Mouse (Mus musculus) hindbrain, embryonic 16.5 days (tissue): Measurements from ENCODE around the gene Tnfrsf1b. TPM values are rescaled to one million over a fixed set of nuclear protein-coding genes. Genes with fewer than 3 reads are reported as not detected.

Experiments used
- ATAC-seq: fragments of 200-750 bp; cut with Nextera tagmentation; 2 replicates; pipeline ENCODE4 v1.8.0; 2017; ENCODE audit warnings: moderate TSS enrichment, moderate library complexity
- H3K27ac ChIP-seq: fragments of 300-500 bp; sonication (generic); 2 replicates; pipeline ENCODE4 v1.5.1; 2014; ENCODE audit warnings: low read depth, mild to moderate bottlenecking, control low read depth, low read length, moderate library complexity
- H3K27me3 ChIP-seq: fragments of 300-500 bp; sonication (generic); replicated peaks from 2 replicates; pipeline ENCODE4 v1.6.1; 2014; ENCODE audit warnings: low read length; ENCODE audit not compliant: control insufficient read depth, insufficient read depth
- H3K36me3 ChIP-seq: fragments of 300-500 bp; sonication (generic); 2 replicates; pipeline ENCODE4 v1.6.1; 2014; ENCODE audit warnings: mild to moderate bottlenecking, low read length, moderate library complexity, mixed read lengths; ENCODE audit not compliant: control insufficient read depth, insufficient read depth
- H3K4me1 ChIP-seq: fragments of 300-500 bp; sonication (generic); 2 replicates; pipeline ENCODE4 v1.6.1; 2014; ENCODE audit warnings: low read depth, low read length; ENCODE audit not compliant: control insufficient read depth, insufficient read depth
- H3K4me2 ChIP-seq: fragments of 300-500 bp; sonication (generic); 2 replicates; pipeline ENCODE4 v1.6.1; 2014; ENCODE audit warnings: mild to moderate bottlenecking, low read length, control low read depth, moderate library complexity
- H3K4me3 ChIP-seq: fragments of 300-500 bp; sonication (generic); 2 replicates; pipeline ENCODE4 v1.5.1; 2014; ENCODE audit warnings: mild to moderate bottlenecking, low read length, control low read depth, moderate library complexity
- H3K9ac ChIP-seq: fragments of 300-500 bp; sonication (generic); 2 replicates; pipeline ENCODE4 v1.6.1; 2014; ENCODE audit warnings: low read depth, mild to moderate bottlenecking, control low read depth, low read length, moderate library complexity
- H3K9me3 ChIP-seq: fragments of 300-500 bp; sonication (generic); 2 replicates; pipeline ENCODE4 v1.6.1; 2014; ENCODE audit warnings: mild to moderate bottlenecking, low read length, moderate library complexity; ENCODE audit not compliant: control insufficient read depth
- WGBS: fragments of 180-500 bp; shearing (Covaris S2); extraction: QIAGEN DNeasy Blood & Tissue Kit; methylation state at CpG from one replicate; pipeline ENCODE4 v1.1.7; 2014; 5-methylcytosine and 5-hydroxymethylcytosine counted together
- polyA plus RNA-seq: library from polyadenylated mRNA; unstranded; fragments of >200 nt; fragmentation: Nextera tagmentation; extraction: Ambion mirVana; gene quantifications from 2 replicates; pipeline ENCODE4 v1.2.1, GENCODE M21; 2015

The Tnfrsf1b gene
- polyA plus RNA-seq, 1 experiment from 2014 or later, result 3.9 TPM

DNA sequence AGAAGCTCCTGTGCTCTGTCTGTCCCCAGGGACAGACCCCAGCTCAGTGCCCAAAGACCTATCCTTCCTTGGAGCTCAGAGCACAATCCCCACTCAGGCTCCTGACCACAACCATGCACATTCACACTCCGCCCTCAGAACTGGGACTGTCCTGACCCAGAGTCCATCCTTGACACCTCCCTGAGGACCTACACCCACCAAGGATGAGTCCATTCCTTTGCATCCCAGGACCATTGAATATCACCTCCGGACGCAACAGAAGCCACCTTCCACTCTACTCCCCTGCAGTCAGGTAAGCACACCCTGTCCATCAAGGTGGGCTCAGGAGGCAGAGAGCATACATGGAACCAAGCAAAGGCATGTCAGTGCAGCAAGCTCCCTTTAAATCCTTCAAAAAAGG lies 1.1 kb downstream of the Tnfrsf1b start:
- Histone ChIP-seq H3K27ac (no peak overlapping the region), H3K36me3 (no peaks in the 10 kb centered on the region), H3K4me1 (no peaks in the 10 kb centered on the region; the same call in 1 of the 2 replicates), H3K9me3 (no peaks in the 10 kb centered on the region), H3K4me3 (peak overlapping the region; percentile 41), H3K4me2 (peak overlapping the region; percentile 62), H3K27me3 (peaks cover 9% of the 10 kb centered on the region), H3K9ac (no peak overlapping the region)
- ATAC-seq, result 0 out of 2 replicates have a peak, but pooled peaks have one; percentile 7
- WGBS, result 96% methylated on average over 3 of the region's 3 CpGs

DNA sequence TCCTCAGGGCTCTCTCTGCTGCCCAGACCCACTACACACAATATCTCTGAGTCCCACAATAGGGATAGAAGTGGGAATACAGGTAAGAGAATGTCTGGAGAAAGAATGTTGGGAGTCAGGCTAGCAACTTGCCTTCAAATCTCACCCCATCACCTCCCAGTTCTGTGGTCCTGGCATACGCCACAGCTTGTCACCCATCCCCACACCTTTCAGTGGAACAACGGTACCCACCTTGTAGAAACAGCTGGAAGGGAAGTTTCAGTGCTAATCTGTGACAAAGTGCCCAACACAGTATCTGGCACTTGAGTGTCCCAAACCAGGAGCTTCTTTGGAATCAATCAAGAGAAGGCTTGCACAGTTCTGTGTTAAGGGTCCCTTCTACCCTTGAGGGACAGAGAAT lies 2.0 kb downstream of the Tnfrsf1b start:
- no peak overlapping the region for H3K4me2 ChIP-seq
- no peaks in the 10 kb centered on the region for H3K36me3 ChIP-seq
- no peak overlapping the region for H3K4me3 ChIP-seq
- H3K9me3 ChIP-seq, result no peaks in the 10 kb centered on the region
- H3K27ac ChIP-seq, result no peak overlapping the region
- WGBS, result 91% methylated on average over 2 of the region's 2 CpGs
- no peaks in the 10 kb centered on the region; the same call in 1 of the 2 replicates for H3K4me1 ChIP-seq
- no peak overlapping the region for H3K9ac ChIP-seq
- ATAC-seq, result no peak
- peaks cover 9% of the 10 kb centered on the region for H3K27me3 ChIP-seq

GRCm38 (mm10) chr4:145242719-145243350 lies 3.8 kb downstream of the Tnfrsf1b start:
- H3K4me3 ChIP-seq, result no peak overlapping the region
- ATAC-seq, result no peak
- no peak overlapping the region for H3K9ac ChIP-seq
- H3K9me3 ChIP-seq, result no peaks in the 10 kb centered on the region
- 78% methylated on average over 1 of the region's 1 CpGs for WGBS
- no peak overlapping the region for H3K27ac ChIP-seq
- H3K4me1 ChIP-seq, result no peaks in the 10 kb centered on the region; the same call in 1 of the 2 replicates
- H3K4me2 ChIP-seq, result no peak overlapping the region
- no peaks in the 10 kb centered on the region for H3K36me3 ChIP-seq
- H3K27me3 ChIP-seq, result peaks cover 9% of the 10 kb centered on the region

GRCm38 (mm10) chr4:145240723-145241231 lies 5.9 kb downstream of the Tnfrsf1b start:
- ATAC-seq, result no peak
- 73% methylated on average over 4 of the region's 4 CpGs for WGBS
- no peaks in the 10 kb centered on the region for H3K4me1 ChIP-seq
- H3K36me3 ChIP-seq, result no peaks in the 10 kb centered on the region
- no peak overlapping the region for H3K9ac ChIP-seq
- no peak overlapping the region for H3K4me2 ChIP-seq
- no peak overlapping the region for H3K4me3 ChIP-seq
- H3K27me3 ChIP-seq, result peaks cover 8% of the 10 kb centered on the region
- no peak overlapping the region for H3K27ac ChIP-seq
- no peaks in the 10 kb centered on the region for H3K9me3 ChIP-seq

DNA sequence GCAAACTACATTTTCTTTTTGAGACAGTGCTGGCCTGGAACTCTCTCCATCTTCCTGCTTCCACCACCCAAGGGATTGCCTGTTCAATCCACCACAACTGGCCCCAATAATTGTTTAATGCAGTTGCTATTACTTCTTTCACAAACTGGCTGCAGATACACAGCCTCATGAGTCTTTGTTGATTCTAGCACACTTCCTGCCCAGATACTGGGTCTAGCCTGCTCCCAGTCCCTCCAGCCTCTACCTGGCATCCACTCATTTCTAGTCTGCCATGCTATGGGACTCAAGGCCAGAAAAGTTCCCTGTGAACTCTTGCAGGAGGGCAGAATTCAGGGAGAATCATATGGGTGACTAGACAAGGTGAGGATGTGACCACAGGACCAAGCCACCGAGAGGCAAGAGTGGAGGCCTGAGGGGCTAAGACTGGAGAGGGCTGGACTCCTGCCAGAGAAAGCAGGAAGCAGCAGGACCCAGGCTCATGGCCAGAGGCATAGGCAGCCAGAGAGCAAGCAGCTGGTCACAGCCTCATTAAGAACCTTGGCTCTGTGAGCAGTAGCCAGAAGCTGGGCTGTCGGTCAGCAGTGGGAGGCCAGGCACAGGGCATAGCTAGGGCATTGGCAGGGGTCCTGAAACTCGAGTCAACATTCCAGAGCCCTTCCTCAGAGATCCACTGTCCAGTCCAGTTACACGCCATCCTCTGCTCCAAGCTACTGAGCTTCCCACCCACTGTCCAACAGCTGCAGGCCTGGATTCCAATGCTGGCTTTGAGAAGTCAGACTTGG lies 7.4 kb downstream of the Tnfrsf1b start:
- H3K9ac ChIP-seq, result no peak overlapping the region
- WGBS, result 35% methylated on average over 4 of the region's 4 CpGs
- H3K27ac ChIP-seq, result no peak overlapping the region
- H3K27me3 ChIP-seq, result no peaks in the 10 kb centered on the region
- no peak overlapping the region for H3K4me2 ChIP-seq
- no peaks in the 10 kb centered on the region for H3K36me3 ChIP-seq
- no peaks in the 10 kb centered on the region for H3K4me1 ChIP-seq
- H3K4me3 ChIP-seq, result no peak overlapping the region
- ATAC-seq, result peak; percentile 95
- H3K9me3 ChIP-seq, result no peaks in the 10 kb centered on the region

- Histone ChIP-seq H3K27me3 (no peaks in the 10 kb centered on the region), H3K36me3 (no peaks in the 10 kb centered on the region), H3K4me3 (no peak overlapping the region), H3K9ac (no peak overlapping the region), H3K4me1 (no peaks in the 10 kb centered on the region), H3K27ac (no peak overlapping the region), H3K9me3 (no peaks in the 10 kb centered on the region), H3K4me2 (no peak overlapping the region)
- 87% methylated on average over 7 of the region's 7 CpGs for WGBS
- no peak for ATAC-seq
These were observed 10.6 kb downstream of the Tnfrsf1b start for GRCm38 (mm10) chr4:145236027-145236426.

DNA sequence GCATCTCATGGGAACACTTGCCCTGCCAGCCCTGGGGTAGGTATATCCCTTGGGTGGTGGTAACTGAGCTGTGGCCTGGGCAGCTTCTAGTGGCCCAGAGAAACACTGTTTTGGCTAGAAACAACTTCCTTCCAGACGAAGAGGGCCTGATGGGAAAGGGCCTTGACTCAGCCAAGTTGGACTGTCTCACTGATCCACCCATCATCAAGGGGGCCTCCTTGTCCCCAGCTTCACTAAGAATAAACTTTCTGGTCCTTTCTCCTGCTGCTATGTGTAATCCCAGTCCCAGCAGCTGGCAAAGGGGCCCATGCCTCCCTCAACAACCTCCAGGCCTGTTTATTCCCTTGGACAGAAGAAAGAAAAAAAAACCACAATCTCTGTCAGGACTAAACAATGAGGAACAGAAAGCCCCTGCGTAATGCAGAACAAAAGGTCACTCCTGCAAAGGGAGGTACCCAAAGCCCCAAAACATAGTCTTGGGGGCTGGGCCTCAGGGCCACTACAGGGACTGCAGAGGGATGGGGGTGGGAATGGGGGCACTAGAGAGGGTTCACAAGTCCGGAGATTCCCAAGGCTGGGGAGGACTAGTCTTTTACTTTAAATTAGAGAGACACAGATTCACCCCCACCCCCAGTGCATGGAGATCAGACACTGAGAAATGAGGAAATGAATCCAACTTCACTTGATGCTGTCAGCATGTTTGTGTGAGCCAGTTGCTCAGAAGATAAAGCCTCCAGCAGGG lies 13.0 kb downstream of the Tnfrsf1b start:
- Histone ChIP-seq H3K9me3 (no peaks in the 10 kb centered on the region), H3K36me3 (no peaks in the 10 kb centered on the region), H3K27ac (no peak overlapping the region), H3K27me3 (no peaks in the 10 kb centered on the region), H3K4me2 (no peak overlapping the region), H3K4me1 (no peaks in the 10 kb centered on the region), H3K4me3 (no peak overlapping the region), H3K9ac (no peak overlapping the region)
- no peak for ATAC-seq
- 24% methylated on average over 3 of the region's 3 CpGs for WGBS

DNA sequence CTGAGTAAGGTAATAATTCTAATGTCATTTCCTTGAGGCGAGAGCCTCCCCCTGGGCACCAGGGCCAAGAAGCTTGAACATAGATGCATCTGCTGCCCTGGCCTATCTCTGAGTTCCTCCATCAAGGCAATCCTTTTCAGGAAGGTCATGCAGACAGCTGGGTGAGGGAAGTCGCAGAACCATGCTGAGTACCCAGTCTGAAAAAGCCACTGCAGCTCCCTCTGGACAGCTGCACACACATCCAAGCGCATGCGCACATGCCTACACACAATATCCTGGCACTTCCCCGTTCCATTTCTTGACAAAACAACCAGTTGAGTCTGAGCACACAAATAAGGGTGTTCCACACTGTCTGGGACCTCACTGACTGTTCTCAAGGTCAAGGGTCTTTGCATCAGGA lies 14.9 kb downstream of the Tnfrsf1b start:
- no peak overlapping the region for H3K4me2 ChIP-seq
- H3K9me3 ChIP-seq, result no peaks in the 10 kb centered on the region
- H3K27me3 ChIP-seq, result no peaks in the 10 kb centered on the region
- no peaks in the 10 kb centered on the region for H3K4me1 ChIP-seq
- 86% methylated on average over 5 of the region's 5 CpGs for WGBS
- no peaks in the 10 kb centered on the region for H3K36me3 ChIP-seq
- H3K4me3 ChIP-seq, result no peak overlapping the region
- H3K9ac ChIP-seq, result no peak overlapping the region
- ATAC-seq, result no peak
- no peak overlapping the region for H3K27ac ChIP-seq

DNA sequence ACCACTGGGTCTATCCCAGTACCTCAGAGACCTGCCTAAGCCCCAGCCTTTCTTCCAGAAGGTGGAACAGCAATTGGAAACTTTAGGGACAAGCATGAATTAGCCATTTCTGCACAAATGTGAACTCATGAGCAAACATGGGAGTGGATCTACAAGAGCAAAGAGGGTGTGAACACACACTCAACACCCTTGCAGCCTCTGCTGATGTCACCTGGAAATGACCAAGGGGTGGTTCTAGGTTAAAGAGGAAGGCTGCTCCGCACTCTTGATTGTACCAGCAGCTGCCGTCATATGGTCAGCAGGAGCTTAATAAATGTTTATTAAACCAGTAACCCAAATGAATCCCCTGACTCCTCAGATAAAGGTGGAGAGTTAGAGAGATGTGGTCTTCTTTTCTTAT lies 16.0 kb downstream of the Tnfrsf1b start:
- Histone ChIP-seq H3K4me3 (no peak overlapping the region), H3K4me2 (no peak overlapping the region), H3K27ac (no peak overlapping the region), H3K4me1 (no peaks in the 10 kb centered on the region), H3K9ac (no peak overlapping the region), H3K27me3 (no peaks in the 10 kb centered on the region), H3K9me3 (no peaks in the 10 kb centered on the region), H3K36me3 (no peaks in the 10 kb centered on the region)
- ATAC-seq, result no peak
- 91% methylated on average over 2 of the region's 2 CpGs for WGBS
